Mouse (Mus musculus) forebrain, postnatal 0 days (tissue): ENCODE measurements around the gene Olfr985. TPM values are rescaled to one million over a fixed set of nuclear protein-coding genes. Genes with fewer than 3 reads are reported as not detected.

ENCODE experiments used
- ATAC-seq: fragments of 200-750 bp; cut with Nextera tagmentation; 2 replicates; pipeline ENCODE4 v1.8.0; 2017; ENCODE audit warnings: mild to moderate bottlenecking, moderate library complexity
- DNase-seq: peaks from one replicate; pipeline ENCODE4 v3.0.0-alpha.2; 2015
- H3K27ac ChIP-seq: fragments of 300-500 bp; sonication (generic); 2 replicates; pipeline ENCODE4 v1.5.1; 2014; ENCODE audit warnings: low read depth, mild to moderate bottlenecking, antibody characterized with exemption, low read length, moderate library complexity, mixed read lengths
- H3K27me3 ChIP-seq: fragments of 300-500 bp; sonication (generic); 2 replicates; pipeline ENCODE4 v1.6.1; 2014; ENCODE audit warnings: mild to moderate bottlenecking, low read length, mixed read lengths; ENCODE audit not compliant: insufficient read depth
- H3K36me3 ChIP-seq: fragments of 300-500 bp; sonication (generic); 2 replicates; pipeline ENCODE4 v1.6.1; 2014; ENCODE audit warnings: mild to moderate bottlenecking, moderate library complexity; ENCODE audit not compliant: insufficient read depth
- H3K4me1 ChIP-seq: fragments of 300-500 bp; sonication (generic); 2 replicates; pipeline ENCODE4 v1.6.1; 2014; ENCODE audit warnings: antibody characterized with exemption; ENCODE audit not compliant: insufficient read depth
- H3K4me2 ChIP-seq: fragments of 300-500 bp; sonication (generic); 2 replicates; pipeline ENCODE4 v1.6.1; 2014; ENCODE audit warnings: low read depth, mild to moderate bottlenecking, moderate library complexity
- H3K4me3 ChIP-seq: fragments of 300-500 bp; sonication (generic); 2 replicates; pipeline ENCODE4 v1.5.1; 2014; ENCODE audit warnings: low read depth, low read length, mixed read lengths
- H3K9ac ChIP-seq: fragments of 300-500 bp; sonication (generic); 2 replicates; pipeline ENCODE4 v1.6.1; 2014; ENCODE audit warnings: mild to moderate bottlenecking
- H3K9me3 ChIP-seq: fragments of 300-500 bp; sonication (generic); 2 replicates; pipeline ENCODE4 v1.6.1; 2016; ENCODE audit warnings: low read length
- CTCF ChIP-seq: sonication (generic); IDR thresholded peaks from 2 replicates; pipeline ENCODE4 v1.5.1; 2016; ENCODE audit warnings: antibody characterized with exemption, control low read depth, low read depth
- WGBS: fragments of 180-500 bp; shearing (Covaris S2); extraction: QIAGEN DNeasy Blood & Tissue Kit; methylation state at CpG from one replicate; pipeline ENCODE4 v1.1.7; 2014; 5-methylcytosine and 5-hydroxymethylcytosine counted together
- polyA plus RNA-seq: library from polyadenylated mRNA; unstranded; fragments of >200 nt; fragmentation: Nextera tagmentation; extraction: Ambion mirVana; gene quantifications from 2 replicates; pipeline ENCODE4 v1.2.1, GENCODE M21; 2015
- total RNA-seq: library from RNA; depleted of rRNA; stranded (reverse); fragments of >200 nt; gene quantifications from 2 replicates; pipeline ENCODE4 v1.2.3, GENCODE M21; 2014; rRNA removed

The Olfr985 gene
- total and polyA plus RNA-seq, 2 experiments from 2014 or later = not detected

DNA sequence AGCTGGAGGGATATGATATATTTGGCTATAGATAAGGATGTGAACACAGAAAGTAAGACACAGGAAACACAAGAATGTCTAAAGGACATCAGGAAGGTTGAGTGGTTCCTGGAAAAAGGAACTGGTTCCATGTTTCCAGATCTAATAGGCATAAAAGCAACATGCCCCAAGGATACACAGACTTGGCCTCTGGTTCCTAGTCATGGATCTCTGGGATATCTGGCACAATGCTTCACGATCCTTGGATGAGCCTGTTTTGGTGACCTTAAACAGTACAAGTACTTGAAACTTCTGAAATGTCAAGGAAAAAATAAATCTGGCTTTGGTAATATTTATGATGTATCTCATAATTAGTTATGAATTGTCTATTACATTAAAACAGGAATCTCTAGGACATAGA, 572 bp upstream of the Olfr985 start:
- Histone ChIP-seq H3K27me3 (no peaks in the 10 kb centered on the region), H3K9me3 (no peaks in the 10 kb centered on the region), H3K36me3 (no peaks in the 10 kb centered on the region), H3K9ac (no peak overlapping the region), H3K27ac (no peak overlapping the region), H3K4me2 (no peak overlapping the region), H3K4me3 (no peak overlapping the region), H3K4me1 (no peaks in the 10 kb centered on the region)
- no peak for TF ChIP-seq CTCF
- ATAC-seq = no peak
- 96% methylated on average over 1 of the region's 1 CpGs for WGBS
- no peak for DNase-seq

DNA sequence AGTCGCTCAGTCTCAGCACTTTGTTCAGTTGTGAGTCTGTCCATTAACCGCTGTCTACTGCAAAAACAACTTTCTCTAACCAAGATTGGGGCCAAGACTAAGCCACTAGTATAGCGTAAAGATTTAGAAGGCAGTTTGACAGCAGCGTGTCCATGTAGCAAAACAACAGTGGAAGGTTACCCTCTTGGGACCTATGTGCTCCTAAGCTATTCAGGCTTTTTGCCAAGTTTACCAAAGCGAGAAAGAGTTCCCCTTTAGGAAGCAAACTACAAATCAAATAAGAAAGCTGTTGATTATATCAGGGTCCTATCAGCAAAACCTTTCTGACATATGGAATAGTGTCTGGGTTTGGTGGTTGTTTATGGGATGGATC, 12.7 kb downstream of the Olfr985 start:
- Histone ChIP-seq H3K27me3 (no peaks in the 10 kb centered on the region), H3K4me3 (no peak overlapping the region), H3K9ac (no peak overlapping the region), H3K4me1 (no peaks in the 10 kb centered on the region), H3K36me3 (no peaks in the 10 kb centered on the region), H3K4me2 (no peak overlapping the region), H3K9me3 (no peaks in the 10 kb centered on the region), H3K27ac (no peak overlapping the region)
- TF ChIP-seq CTCF = no peak
- 82% methylated on average over 5 of the region's 5 CpGs for WGBS
- no peak for DNase-seq
- no peak for ATAC-seq

DNA sequence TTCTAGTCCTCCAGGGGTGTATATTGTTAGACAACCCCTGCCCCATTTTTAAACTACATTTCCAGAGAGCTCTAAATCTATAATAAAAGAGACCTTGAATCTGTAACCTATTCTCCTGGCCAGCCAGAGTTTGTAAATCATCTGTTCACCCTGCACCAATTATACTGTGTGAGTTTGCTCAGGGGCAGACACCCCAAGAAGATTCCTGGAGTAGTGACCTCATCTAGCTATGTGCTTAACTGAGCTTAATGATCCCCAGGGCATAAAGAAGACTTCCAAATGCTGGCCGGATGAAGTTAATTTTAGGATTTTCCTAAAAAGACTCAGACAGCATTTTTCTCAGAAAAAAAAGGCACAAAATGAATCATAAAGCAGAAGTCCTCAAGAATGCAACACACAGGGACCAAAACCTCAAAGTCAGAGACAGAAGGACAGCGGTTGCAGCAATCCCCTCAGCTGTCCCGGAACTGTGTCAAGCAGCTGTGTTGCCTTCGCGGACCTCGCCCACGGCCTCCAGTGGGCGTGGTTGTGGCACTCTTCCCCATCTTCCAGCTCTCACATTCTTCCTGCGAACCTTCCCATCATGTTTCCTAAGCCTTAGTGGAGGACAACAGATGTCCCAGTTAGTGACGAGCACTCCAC, 13.2 kb downstream of the Olfr985 start:
- Histone ChIP-seq H3K9ac (no peak overlapping the region), H3K36me3 (no peaks in the 10 kb centered on the region), H3K27me3 (no peaks in the 10 kb centered on the region), H3K4me2 (no peak overlapping the region), H3K4me3 (no peak overlapping the region), H3K4me1 (no peaks in the 10 kb centered on the region), H3K27ac (no peak overlapping the region), H3K9me3 (no peaks in the 10 kb centered on the region)
- no peak for ATAC-seq
- TF ChIP-seq CTCF = no peak
- 68% methylated on average over 10 of the region's 10 CpGs for WGBS
- DNase-seq = no peak

DNA sequence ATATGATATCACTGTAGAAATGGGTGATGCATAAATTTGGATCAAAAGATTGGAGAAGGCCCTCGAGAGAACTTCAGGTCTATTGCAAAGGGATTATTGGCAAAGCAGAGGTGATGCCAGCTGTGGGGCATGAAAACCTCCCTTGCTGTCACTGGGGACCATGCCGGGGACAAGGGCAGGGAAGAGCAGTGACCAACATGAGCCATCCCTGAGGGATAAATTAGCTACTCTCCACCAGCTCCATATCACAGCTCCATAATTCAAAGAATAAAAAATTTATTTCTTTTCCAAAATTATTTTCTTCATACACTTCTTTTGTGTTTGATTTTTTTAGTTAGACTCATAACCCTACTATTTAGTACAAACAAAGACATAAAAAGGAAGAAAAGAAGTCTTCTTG, 15.9 kb downstream of the Olfr985 start, which contains the start of gene Olfr984:
Gene Olfr984 (minus strand): TSS at position 101 of the 400 bp plus-strand sequence.
- Histone ChIP-seq H3K4me3 (no peak within 1 kb of the TSS), H3K9me3 (no peaks in the 10 kb centered on the region), H3K9ac (no peak within 1 kb of the TSS), H3K27ac (no peak within 1 kb of the TSS), H3K4me2 (no peak within 1 kb of the TSS), H3K4me1 (no peaks in the 10 kb centered on the region), H3K27me3 (no peaks in the 10 kb centered on the region), H3K36me3 (no peaks in the 10 kb centered on the region)
- WGBS = 83% methylated on average over 2 of the region's 2 CpGs
- no peak for TF ChIP-seq CTCF
- ATAC-seq (no peak), DNase-seq (no peak)

DNA sequence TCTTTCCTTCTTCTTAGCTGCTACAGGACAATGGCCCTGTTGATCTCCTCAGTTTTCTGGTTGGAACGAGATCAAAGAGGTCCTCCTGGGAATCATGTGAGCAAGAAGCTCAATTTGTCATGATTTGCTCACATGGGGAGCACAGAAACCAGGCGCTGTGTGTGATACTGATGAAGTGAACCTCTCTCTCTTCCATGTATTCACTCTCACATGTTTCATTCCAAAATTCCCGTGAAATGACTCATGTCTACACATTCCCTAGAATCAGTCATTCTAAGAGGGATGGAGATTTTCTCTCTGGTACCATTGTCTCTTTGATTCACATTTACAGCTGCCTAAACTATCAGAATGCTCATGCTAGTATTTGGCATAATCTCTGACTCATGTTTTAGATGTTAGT, 35.2 kb downstream of the Olfr985 start:
- DNase-seq = no peak
- 67% methylated on average over 3 of the region's 3 CpGs for WGBS

DNA sequence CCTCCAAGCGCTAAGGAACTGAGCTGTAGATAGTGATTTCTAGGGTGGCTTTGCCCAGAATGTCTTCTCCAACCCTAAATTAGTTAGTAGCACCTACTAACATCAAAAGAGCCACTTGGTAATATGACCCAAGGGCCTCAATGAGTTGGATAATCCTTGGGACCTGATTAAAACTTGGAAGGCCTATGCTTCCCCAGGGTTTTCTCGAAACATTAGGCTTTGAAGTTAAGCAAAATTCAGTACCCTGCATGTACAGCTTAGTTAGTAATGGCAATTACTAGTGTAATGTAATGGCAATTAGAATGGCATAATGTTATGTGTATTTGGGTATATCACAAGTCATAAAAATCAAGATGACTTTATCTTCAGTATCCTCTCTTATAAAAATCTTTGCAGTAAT, 36.5 kb downstream of the Olfr985 start, which contains the start of gene Olfr983:
Gene Olfr983 (minus strand): TSS at position 101 of the 400 bp plus-strand sequence.
- TF ChIP-seq CTCF = no peak
- 76% methylated on average over 2 of the region's 2 CpGs for WGBS
- no peak for ATAC-seq

More for the DNA sequence above, 35.2 kb downstream of the Olfr985 start:
- Histone ChIP-seq H3K27ac (no peak overlapping the region), H3K9ac (no peak overlapping the region), H3K9me3 (no peaks in the 10 kb centered on the region), H3K4me2 (no peak overlapping the region), H3K36me3 (no peaks in the 10 kb centered on the region), H3K4me3 (no peak overlapping the region), H3K27me3 (no peaks in the 10 kb centered on the region), H3K4me1 (no peaks in the 10 kb centered on the region)
- no peak for ATAC-seq
- TF ChIP-seq CTCF = no peak

More for the DNA sequence above, 36.5 kb downstream of the Olfr985 start, which contains the start of gene Olfr983:
- Histone ChIP-seq H3K36me3 (no peaks in the 10 kb centered on the region), H3K9ac (no peak within 1 kb of the TSS), H3K9me3 (no peaks in the 10 kb centered on the region), H3K27ac (no peak within 1 kb of the TSS), H3K27me3 (no peaks in the 10 kb centered on the region), H3K4me3 (no peak within 1 kb of the TSS), H3K4me2 (no peak within 1 kb of the TSS), H3K4me1 (no peaks in the 10 kb centered on the region)
- DNase-seq = no peak

Other genes starting within 250 kb of the Olfr985 start
- gene Olfr229, start 222.8 kb downstream of the Olfr985 start, total RNA-seq = not detected in 2 replicates
- gene Olfr229, start 222.8 kb downstream of the Olfr985 start, polyA plus RNA-seq = not detected in 2 replicates
- not detected in 2 replicates for gene Olfr974, start 192.7 kb downstream of the Olfr985 start, total RNA-seq
- not detected in 2 replicates for gene Olfr974, start 192.7 kb downstream of the Olfr985 start, polyA plus RNA-seq
- gene Olfr975, start 178.1 kb downstream of the Olfr985 start, total RNA-seq = 0.15 TPM in 1 of 2 replicates, not detected in the other
- not detected in 2 replicates for gene Olfr975, start 178.1 kb downstream of the Olfr985 start, polyA plus RNA-seq
- gene Olfr976, start 169.1 kb downstream of the Olfr985 start, total RNA-seq = not detected in 2 replicates
- not detected in 2 replicates for gene Olfr976, start 169.1 kb downstream of the Olfr985 start, polyA plus RNA-seq
- not detected in 2 replicates for gene Olfr978, start 138.1 kb downstream of the Olfr985 start, total RNA-seq
- gene Olfr978, start 138.1 kb downstream of the Olfr985 start, polyA plus RNA-seq = not detected in 2 replicates
- not detected in 2 replicates for gene Olfr979, start 126.7 kb downstream of the Olfr985 start, total RNA-seq
- gene Olfr979, start 126.7 kb downstream of the Olfr985 start, polyA plus RNA-seq = not detected in 2 replicates
- not detected in 2 replicates for gene Olfr980, start 120.6 kb downstream of the Olfr985 start, total RNA-seq
- gene Olfr980, start 120.6 kb downstream of the Olfr985 start, polyA plus RNA-seq = not detected in 2 replicates
- not detected in 2 replicates for gene Olfr981, start 108.7 kb downstream of the Olfr985 start, total RNA-seq
- gene Olfr981, start 108.7 kb downstream of the Olfr985 start, polyA plus RNA-seq = not detected in 2 replicates
- not detected in 2 replicates for gene Olfr982, start 56.4 kb downstream of the Olfr985 start, total RNA-seq
- not detected in 2 replicates for gene Olfr982, start 56.4 kb downstream of the Olfr985 start, polyA plus RNA-seq
- gene Olfr983, start 36.6 kb downstream of the Olfr985 start, total RNA-seq = not detected in 2 replicates
- gene Olfr983, start 36.6 kb downstream of the Olfr985 start, polyA plus RNA-seq = not detected in 2 replicates
- gene Olfr984, start 16.0 kb downstream of the Olfr985 start, total RNA-seq = not detected in 2 replicates
- gene Olfr984, start 16.0 kb downstream of the Olfr985 start, polyA plus RNA-seq = not detected in 2 replicates
- not detected in 2 replicates for gene Tmem225, start 17.9 kb upstream of the Olfr985 start, total RNA-seq
- gene Tmem225, start 17.9 kb upstream of the Olfr985 start, polyA plus RNA-seq = not detected in 2 replicates
- gene Olfr986, start 50.7 kb upstream of the Olfr985 start, total RNA-seq = not detected in 2 replicates
- not detected in 2 replicates for gene Olfr986, start 50.7 kb upstream of the Olfr985 start, polyA plus RNA-seq
- gene Zfp202, start 62.1 kb upstream of the Olfr985 start, total RNA-seq = 9.3 and 9.8 TPM in 2 replicates
- gene Zfp202, start 62.1 kb upstream of the Olfr985 start, polyA plus RNA-seq = 3.7 and 6.6 TPM in 2 replicates
- gene Scn3b, start 139.0 kb upstream of the Olfr985 start, total RNA-seq = 210 and 226 TPM in 2 replicates
- 114 and 133 TPM in 2 replicates for gene Scn3b, start 139.0 kb upstream of the Olfr985 start, polyA plus RNA-seq